Mouse (Mus musculus) gastrocnemius, postnatal 4 days (tissue): ENCODE results near the gene Lemd2. TPM values are rescaled to one million over a fixed set of nuclear protein-coding genes. Genes with fewer than 3 reads are reported as not detected.
A peak's percentile ranks its signal among the peaks of the same experiment; 100 is the strongest.

Experiments
- DNase-seq, 2 experiments: peaks; one replicate each; pipeline ENCODE4 v3.0.0; 2021 to 2022; ENCODE audit warnings: low spot score in 2 of 2, mixed read lengths in 2 of 2
- total RNA-seq, 2 experiments: library from RNA; stranded (reverse); gene quantifications; 2 replicates each; pipeline ENCODE4 v1.2.3; 2021

Lemd2 gene
- total RNA-seq, 2 experiments from 2014 or later = 34.2 to 34.4 TPM

GRCm38 (mm10) chr17:27228216-27228915 is 24.1 kb upstream of the Lemd2 start:
- DNase-seq = peak; percentile 78 to 87

GRCm38 (mm10) chr17:27227258-27227657 is 23.0 kb upstream of the Lemd2 start:
- no peak for DNase-seq

GRCm38 (mm10) chr17:27226701-27227100 is 22.4 kb upstream of the Lemd2 start:
- no peak for DNase-seq

- DNase-seq = no peak
Measured at GRCm38 (mm10) chr17:27225801-27226200, 21.5 kb upstream of the Lemd2 start.

GRCm38 (mm10) chr17:27223821-27224220 is 19.6 kb upstream of the Lemd2 start:
- DNase-seq = no peak

- DNase-seq = no peak
Measured at GRCm38 (mm10) chr17:27221562-27221961, 17.3 kb upstream of the Lemd2 start.

- DNase-seq = no peak
Measured at GRCm38 (mm10) chr17:27218916-27219315, 14.6 kb upstream of the Lemd2 start.

GRCm38 (mm10) chr17:27218364-27218763 is 14.1 kb upstream of the Lemd2 start:
- no peak for DNase-seq

GRCm38 (mm10) chr17:27212768-27213525 is 8.7 kb upstream of the Lemd2 start:
- peak in 1 of 2 experiments; percentile 66 for DNase-seq

GRCm38 (mm10) chr17:27212006-27212405 is 7.7 kb upstream of the Lemd2 start:
- DNase-seq = no peak

- no peak for DNase-seq
Measured at GRCm38 (mm10) chr17:27207113-27207707, 2.9 kb upstream of the Lemd2 start.

GRCm38 (mm10) chr17:27203358-27204074 is 753 bp downstream of the Lemd2 start:
- peak in 1 of 2 experiments; percentile 58 for DNase-seq

GRCm38 (mm10) chr17:27202919-27203357 is 1.3 kb downstream of the Lemd2 start:
- DNase-seq = no peak

GRCm38 (mm10) chr17:27201981-27202380 is 2.3 kb downstream of the Lemd2 start:
- no peak for DNase-seq

GRCm38 (mm10) chr17:27200801-27201200 is 3.5 kb downstream of the Lemd2 start:
- no peak for DNase-seq

GRCm38 (mm10) chr17:27199864-27200263 is 4.4 kb downstream of the Lemd2 start:
- no peak for DNase-seq

GRCm38 (mm10) chr17:27199205-27199604 is 5.1 kb downstream of the Lemd2 start:
- no peak for DNase-seq

GRCm38 (mm10) chr17:27196206-27196605 is 8.1 kb downstream of the Lemd2 start:
- DNase-seq = no peak

GRCm38 (mm10) chr17:27194258-27195185 is 9.7 kb downstream of the Lemd2 start:
- DNase-seq = no peak

GRCm38 (mm10) chr17:27191804-27192203 is 12.5 kb downstream of the Lemd2 start:
- no peak for DNase-seq
